Mouse (Mus musculus) liver, embryonic 14.5 days (tissue): Measurements from ENCODE around the gene Calml4.

Experiments used
- CTCF ChIP-seq: IDR thresholded peaks from 2 replicates; pipeline ENCODE4 v1.5.1; 2016; ENCODE audit warnings: antibody characterized with exemption, low read depth, control low read depth
- EP300 ChIP-seq: IDR thresholded peaks from 2 replicates; pipeline ENCODE4 v1.6.1; 2016; ENCODE audit warnings: antibody characterized with exemption, low read depth

GRCm38 (mm10) chr9:62877825-62878224 is 19.9 kb downstream of the Calml4 start:
- TF ChIP-seq CTCF (no peak), EP300 (no peak)
